Mouse (Mus musculus): Measurements from ENCODE around the gene Mylk. TPM values are rescaled to one million over a fixed set of nuclear protein-coding genes. Genes with fewer than 3 reads are reported as not detected.
A peak's percentile ranks its signal among the peaks of the same experiment; 100 is the strongest.
"Not testable (repeated sequence)": the region's sequence is repeated elsewhere in the genome, so short reads cannot be mapped to it uniquely, and the experiment has no call there.

Mylk gene
- 243 and 264 TPM in 2 replicates for polyA plus RNA-seq (2012; rRNA removed)

GRCm38 (mm10) chr16:34745065-34745585, at the start of gene Mylk:
Mylk (plus strand) TSS chr16:34745210.
- DNase-seq (ENCODE audit: low read depth), result peak; percentile 16

GRCm38 (mm10) chr16:34698721-34699120, 46.3 kb upstream of the Mylk start:
- not testable (repeated sequence) for DNase-seq (ENCODE audit: low read depth)

- no peak for DNase-seq (ENCODE audit: low read depth)
Measured at GRCm38 (mm10) chr16:34700165-34700827, 44.7 kb upstream of the Mylk start.

GRCm38 (mm10) chr16:34700828-34701216, 44.2 kb upstream of the Mylk start:
- no peak for DNase-seq (ENCODE audit: low read depth)

GRCm38 (mm10) chr16:34706019-34706418, 39.0 kb upstream of the Mylk start:
- no peak for DNase-seq (ENCODE audit: low read depth)

- DNase-seq (ENCODE audit: low read depth), result no peak
Measured at GRCm38 (mm10) chr16:34706487-34706946, 38.5 kb upstream of the Mylk start.

GRCm38 (mm10) chr16:34711481-34711880, 33.5 kb upstream of the Mylk start:
- DNase-seq (ENCODE audit: low read depth), result no peak

GRCm38 (mm10) chr16:34725156-34725555, 19.9 kb upstream of the Mylk start:
- DNase-seq (ENCODE audit: low read depth), result no peak

GRCm38 (mm10) chr16:34728610-34729009, 16.4 kb upstream of the Mylk start:
- not testable (repeated sequence) for DNase-seq (ENCODE audit: low read depth)

GRCm38 (mm10) chr16:34729371-34729770, 15.6 kb upstream of the Mylk start:
- no peak for DNase-seq (ENCODE audit: low read depth)

GRCm38 (mm10) chr16:34738656-34739233, 6.3 kb upstream of the Mylk start:
- DNase-seq (ENCODE audit: low read depth), result no peak

GRCm38 (mm10) chr16:34742930-34743329, 2.1 kb upstream of the Mylk start:
- no peak for DNase-seq (ENCODE audit: low read depth)

GRCm38 (mm10) chr16:34748081-34748720, 3.2 kb downstream of the Mylk start:
- DNase-seq (ENCODE audit: low read depth), result no peak

GRCm38 (mm10) chr16:34749536-34749935, 4.5 kb downstream of the Mylk start:
- DNase-seq (ENCODE audit: low read depth), result no peak

GRCm38 (mm10) chr16:34752026-34752425, 7.0 kb downstream of the Mylk start:
- no peak for DNase-seq (ENCODE audit: low read depth)

- no peak for DNase-seq (ENCODE audit: low read depth)
Measured at GRCm38 (mm10) chr16:34752977-34753376, 8.0 kb downstream of the Mylk start.

- DNase-seq (ENCODE audit: low read depth), result no peak
Measured at GRCm38 (mm10) chr16:34756991-34757390, 12.0 kb downstream of the Mylk start.

- no peak for DNase-seq (ENCODE audit: low read depth)
Measured at GRCm38 (mm10) chr16:34758205-34758604, 13.2 kb downstream of the Mylk start.

GRCm38 (mm10) chr16:34763959-34764591, 19.1 kb downstream of the Mylk start:
- DNase-seq (ENCODE audit: low read depth), result no peak

- peak; percentile 51 for DNase-seq (ENCODE audit: low read depth)
Measured at GRCm38 (mm10) chr16:34765666-34766065, 20.7 kb downstream of the Mylk start.

- DNase-seq (ENCODE audit: low read depth), result no peak
Measured at GRCm38 (mm10) chr16:34766193-34766592, 21.2 kb downstream of the Mylk start.

GRCm38 (mm10) chr16:34767443-34767842, 22.4 kb downstream of the Mylk start:
- DNase-seq (ENCODE audit: low read depth), result no peak
